Mouse (Mus musculus) liver, embryonic 14.5 days (tissue): ENCODE results near the gene Ankrd55. TPM values are rescaled to one million over a fixed set of nuclear protein-coding genes. Genes with fewer than 3 reads are reported as not detected.

Source experiments
- ATAC-seq: fragments of 200-750 bp; cut with Nextera tagmentation; 2 replicates; pipeline ENCODE4 v1.8.0; 2017; ENCODE audit warnings: moderate number of reproducible peaks, mild to moderate bottlenecking, moderate library complexity; ENCODE audit not compliant: insufficient read depth
- DNase-seq, 3 experiments: peaks; one replicate each; pipeline ENCODE4 v3.0.0-alpha.2; 2012 to 2013; ENCODE audit warnings: low read depth in 3 of 3, low spot score in 3 of 3
- H3K27ac ChIP-seq: fragments of 300-500 bp; sonication (generic); 2 replicates; pipeline ENCODE4 v1.5.1; 2014; ENCODE audit warnings: moderate library complexity, mild to moderate bottlenecking, control low read depth, inconsistent platforms
- H3K27me3 ChIP-seq: fragments of 300-500 bp; sonication (generic); 2 replicates; pipeline ENCODE4 v1.6.1; 2014; ENCODE audit warnings: mild to moderate bottlenecking, low read length, moderate library complexity; ENCODE audit not compliant: control insufficient read depth, insufficient read depth
- H3K36me3 ChIP-seq: fragments of 300-500 bp; sonication (generic); replicated peaks from 2 replicates; pipeline ENCODE4 v1.6.1; 2014; ENCODE audit warnings: low read depth; ENCODE audit not compliant: control insufficient read depth, insufficient read depth
- H3K4me1 ChIP-seq, 2 experiments: fragments of 200-500 bp in 1 of 2; fragments of 300-500 bp in 1 of 2; sonication (generic) in 1 of 2; replicated peaks; 2 replicates each; pipeline ENCODE4 v1.6.1; 2012 to 2014; ENCODE audit warnings: antibody characterized with exemption in 1 of 2, inconsistent platforms in 1 of 2, low read length in 1 of 2; ENCODE audit not compliant: control insufficient read depth in 2 of 2, insufficient read depth in 2 of 2
- H3K4me2 ChIP-seq: fragments of 300-500 bp; sonication (generic); 2 replicates; pipeline ENCODE4 v1.6.1; 2014; ENCODE audit warnings: low read depth, mild to moderate bottlenecking, control low read depth, moderate library complexity
- H3K4me3 ChIP-seq, 2 experiments: fragments of 200-500 bp in 1 of 2; fragments of 300-500 bp in 1 of 2; sonication (generic) in 1 of 2; 2 replicates each; pipeline ENCODE4 v1.5.1; 2012 to 2014; ENCODE audit warnings: low read depth in 2 of 2, low read length in 2 of 2, mild to moderate bottlenecking in 2 of 2, control low read depth in 1 of 2, inconsistent platforms in 1 of 2, moderate library complexity in 1 of 2; ENCODE audit not compliant: insufficient read depth in 1 of 2
- H3K9ac ChIP-seq: fragments of 300-500 bp; sonication (generic); replicated peaks from 2 replicates; pipeline ENCODE4 v1.6.1; 2014; ENCODE audit warnings: mild to moderate bottlenecking, control low read depth, moderate library complexity
- H3K9me3 ChIP-seq: fragments of 300-500 bp; sonication (generic); 2 replicates; pipeline ENCODE4 v1.6.1; 2016; ENCODE audit warnings: low read length, mixed read lengths; ENCODE audit not compliant: control insufficient read depth
- CTCF ChIP-seq: IDR thresholded peaks from 2 replicates; pipeline ENCODE4 v1.5.1; 2016; ENCODE audit warnings: antibody characterized with exemption, low read depth, control low read depth
- EP300 ChIP-seq: IDR thresholded peaks from 2 replicates; pipeline ENCODE4 v1.6.1; 2016; ENCODE audit warnings: antibody characterized with exemption, low read depth
- WGBS: fragments of 180-500 bp; shearing (Covaris S2); extraction: QIAGEN DNeasy Blood & Tissue Kit; methylation state at CpG from one replicate; pipeline ENCODE4 v1.1.7; 2014; ENCODE audit not compliant: insufficient replicate concordance; 5-methylcytosine and 5-hydroxymethylcytosine counted together
- polyA plus RNA-seq, 2 experiments: library from polyadenylated mRNA; depleted of rRNA in 1 of 2; stranded (reverse) in 1 of 2; unstranded in 1 of 2; fragments of >200 nt; fragmentation: Nextera tagmentation in 1 of 2; extraction: Ambion mirVana in 1 of 2; gene quantifications; 2 replicates each; pipeline versions ENCODE4 v1.2.1 to v1.2.3; 2012 to 2014

Gene Ankrd55
- polyA plus RNA-seq, 2 experiments, result 0.10 to 0.13 TPM

DNA sequence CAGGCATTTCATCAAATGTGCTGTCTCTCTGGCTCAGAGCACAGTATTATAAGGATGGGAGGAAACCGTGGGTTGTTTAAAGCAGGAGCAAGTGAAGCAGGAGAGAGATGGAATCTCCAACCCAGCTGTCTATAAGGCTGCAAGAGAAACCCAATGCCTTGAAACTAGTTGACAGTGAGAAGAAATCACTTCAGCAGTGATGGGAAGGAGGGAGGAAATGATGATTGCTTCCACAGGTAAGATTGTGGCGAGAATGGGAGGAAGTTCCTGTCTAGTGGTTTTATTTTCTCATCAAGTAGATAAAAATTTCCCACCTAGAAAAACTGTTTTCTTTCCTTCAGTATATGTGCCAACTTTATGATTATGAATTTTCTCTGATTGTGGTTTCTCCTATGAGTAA, 118.4 kb downstream of the Ankrd55 start:
- DNase-seq, result no peak
- TF ChIP-seq CTCF (no peak), EP300 (no peak)
- ATAC-seq, result no peak
- Histone ChIP-seq H3K27ac (no peak overlapping the region), H3K4me1 (peaks cover 0 to 2% of the 10 kb centered on the region in 2 experiments; a peak in 2 of 4 replicates), H3K4me2 (no peak overlapping the region), H3K9me3 (no peaks in the 10 kb centered on the region), H3K27me3 (no peaks in the 10 kb centered on the region), H3K4me3 (no peak overlapping the region), H3K36me3 (no peaks in the 10 kb centered on the region), H3K9ac (no peak overlapping the region)
- 51% methylated on average over 2 of the region's 2 CpGs for WGBS

GRCm38 (mm10) chr13:112407181-112407700, 119.0 kb downstream of the Ankrd55 start:
- Histone ChIP-seq H3K27me3 (no peaks in the 10 kb centered on the region), H3K9me3 (no peaks in the 10 kb centered on the region), H3K4me3 (no peak overlapping the region), H3K4me2 (no peak overlapping the region), H3K4me1 (peaks cover 0 to 2% of the 10 kb centered on the region in 2 experiments; a peak in 2 of 4 replicates), H3K36me3 (no peaks in the 10 kb centered on the region), H3K9ac (no peak overlapping the region), H3K27ac (no peak overlapping the region)
- 63% methylated on average over 3 of the region's 3 CpGs for WGBS
- ATAC-seq (no peak), DNase-seq (no peak)
- no peak for TF ChIP-seq EP300
- no peak for TF ChIP-seq CTCF

DNA sequence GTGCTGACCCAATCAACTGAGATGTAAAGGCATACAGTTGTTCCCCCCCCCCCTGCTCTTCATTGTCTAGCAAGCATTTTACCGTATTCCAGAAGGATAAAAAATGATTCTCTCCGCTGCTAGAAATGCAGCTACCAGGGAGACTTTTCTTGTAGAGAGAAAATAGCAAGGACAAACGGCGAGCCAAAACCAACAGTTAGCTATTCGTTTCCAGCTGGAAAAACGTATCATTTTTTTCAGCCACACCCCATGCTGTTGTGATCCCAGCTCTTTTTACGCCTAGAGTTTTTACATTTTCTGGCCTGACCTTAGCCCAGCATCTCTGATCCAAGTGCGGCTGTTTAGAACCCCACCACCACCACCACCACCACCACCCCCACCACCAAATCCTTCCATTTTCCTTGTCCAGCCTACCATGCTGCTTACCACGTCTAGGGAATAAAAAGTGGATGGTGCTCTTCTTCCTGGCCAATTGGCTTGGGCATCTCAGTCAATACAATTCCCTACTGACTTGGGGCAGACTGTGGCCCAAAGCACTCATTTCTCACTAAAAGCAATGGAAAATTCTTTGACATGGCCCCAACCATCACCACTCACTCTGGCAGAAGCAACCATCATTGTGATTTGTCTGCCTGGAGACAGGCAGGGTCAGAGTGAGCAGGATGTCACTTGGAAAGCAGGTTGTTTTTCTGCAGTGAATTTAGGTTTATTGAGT, 119.7 kb downstream of the Ankrd55 start:
- Histone ChIP-seq H3K9ac (no peak overlapping the region), H3K36me3 (no peaks in the 10 kb centered on the region), H3K27ac (no peak overlapping the region), H3K4me1 (peaks cover 0 to 2% of the 10 kb centered on the region in 2 experiments; a peak in 2 of 4 replicates), H3K4me2 (no peak overlapping the region), H3K4me3 (no peak overlapping the region), H3K9me3 (no peaks in the 10 kb centered on the region), H3K27me3 (no peaks in the 10 kb centered on the region)
- ATAC-seq (no peak), DNase-seq (no peak)
- WGBS, result 76% methylated on average over 9 of the region's 9 CpGs
- TF ChIP-seq EP300 (no peak), CTCF (no peak)

DNA sequence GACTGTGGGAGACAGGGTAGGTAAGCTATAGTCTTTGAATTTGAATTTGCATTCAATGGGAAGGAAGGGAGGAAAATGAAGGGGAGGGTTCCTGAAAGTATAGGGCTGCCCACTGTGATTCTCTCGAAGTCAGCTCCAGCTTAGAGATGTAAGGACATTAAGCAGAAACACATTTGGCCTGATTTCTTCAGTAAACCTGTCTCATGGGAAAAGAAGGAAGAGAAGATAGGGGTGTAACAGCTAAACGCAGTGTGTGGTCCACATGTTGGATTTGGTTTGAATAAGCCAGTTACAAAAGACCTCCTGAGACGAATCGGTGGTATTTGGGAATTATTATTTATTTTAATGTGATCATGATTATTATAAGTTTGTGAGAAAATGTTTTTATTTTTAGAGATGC, 120.5 kb downstream of the Ankrd55 start:
- H3K27me3 ChIP-seq, result no peaks in the 10 kb centered on the region
- WGBS, result 64% methylated on average over 4 of the region's 4 CpGs
- H3K27ac ChIP-seq, result no peak overlapping the region
- H3K4me3 ChIP-seq, result no peak overlapping the region
- peaks cover 0 to 2% of the 10 kb centered on the region in 2 experiments; a peak in 2 of 4 replicates for H3K4me1 ChIP-seq
- DNase-seq (no peak), ATAC-seq (no peak)
- no peaks in the 10 kb centered on the region for H3K9me3 ChIP-seq
- no peaks in the 10 kb centered on the region for H3K36me3 ChIP-seq
- no peak overlapping the region for H3K9ac ChIP-seq
- TF ChIP-seq EP300 (no peak), CTCF (no peak)
- H3K4me2 ChIP-seq, result no peak overlapping the region

DNA sequence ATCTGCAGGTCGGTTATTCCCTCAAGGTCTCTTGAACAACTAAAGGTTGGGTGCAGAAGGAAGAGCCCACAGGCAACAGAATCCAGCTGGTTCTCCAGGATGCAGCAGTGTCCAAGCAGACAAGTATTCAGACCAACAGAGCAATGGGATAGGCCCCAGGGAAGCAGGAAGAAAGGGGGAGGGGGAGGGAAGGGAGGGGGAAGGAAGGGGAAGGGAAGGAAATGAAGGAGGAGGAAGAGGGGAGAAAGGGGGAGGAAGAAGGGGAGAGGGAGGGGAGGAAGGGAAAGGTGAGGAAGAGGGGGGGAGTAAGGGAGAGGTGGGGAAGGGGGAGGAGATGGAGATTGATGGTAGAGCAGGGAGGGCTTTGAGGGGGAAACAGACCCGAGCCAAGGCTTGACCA, 121.1 kb downstream of the Ankrd55 start:
- TF ChIP-seq EP300 (no peak), CTCF (no peak)
- DNase-seq (no peak), ATAC-seq (no peak)
- Histone ChIP-seq H3K27me3 (no peaks in the 10 kb centered on the region), H3K4me1 (peaks cover 0 to 2% of the 10 kb centered on the region in 2 experiments; a peak in 2 of 4 replicates), H3K9me3 (no peaks in the 10 kb centered on the region), H3K27ac (no peak overlapping the region), H3K4me3 (no peak overlapping the region), H3K36me3 (no peaks in the 10 kb centered on the region), H3K4me2 (no peak overlapping the region), H3K9ac (no peak overlapping the region)
- 54% methylated on average over 2 of the region's 2 CpGs for WGBS
